Mouse (Mus musculus): Measurements from ENCODE around the gene Slc25a47. TPM values are rescaled to one million over a fixed set of nuclear protein-coding genes. Genes with fewer than 3 reads are reported as not detected.

Gene Slc25a47
- total and polyA plus RNA-seq, 3 experiments, result 3.0 to 5.3 (median 3.1) TPM

GRCm38 (mm10) chr12:108826958-108827535, 8.8 kb upstream of the Slc25a47 start:
- no peak for DNase-seq (ENCODE audit: extremely low read depth)
- Histone ChIP-seq H3K27me3 (replicated peaks) (no peaks in the 10 kb centered on the region), H3K9ac (ENCODE audit: insufficient read depth, low read depth) (no peak overlapping the region), H3K36me3 (replicated peaks in 1 of 2; ENCODE audit: control insufficient read depth in 1 of 2, insufficient read depth in 1 of 2, low read length in 1 of 2) (peaks cover 8 to 70% of the 10 kb centered on the region in 2 experiments), H3K4me3 (replicated peaks in 1 of 3; ENCODE audit: low read depth in 2 of 3, low read length in 2 of 3, poor library complexity in 1 of 3) (no peak overlapping the region), H3K27ac (ENCODE audit: insufficient read depth, low read depth) (no peak overlapping the region), H3K9me3 (replicated peaks; ENCODE audit: low read length) (peaks cover 3% of the 10 kb centered on the region), H3K4me2 (ENCODE audit: insufficient read depth, low read depth, poor library complexity, severe bottlenecking) (no peak overlapping the region), H3K79me2 (replicated peaks; ENCODE audit: control insufficient read depth, extremely low read depth, insufficient read depth, poor library complexity, severe bottlenecking) (no peaks in the 10 kb centered on the region), H3K4me1 (ENCODE audit: control insufficient read depth in 1 of 2, insufficient read depth in 2 of 2) (peaks cover 0 to 6% of the 10 kb centered on the region in 2 experiments; a peak in 1 of 4 replicates)
- dilution Hi-C loops (cut with MboI; ENCODE audit: extremely low pct_ligation_motif_present, extremely low pct_unique_long_range_greater_than_20kb, low sequenced_read_pairs), result no loop called here
- in situ Hi-C loops (cut with MboI; ENCODE audit: low pct_ligation_motif_present, low pct_unique_long_range_greater_than_20kb, low sequenced_read_pairs), result no loop called here
- TF ChIP-seq CHD1 (IDR thresholded peaks at IDR 0.05; ENCODE audit: low read depth, low read length) (no peak), RCOR1 (conservative IDR thresholded peaks at IDR 0.05; ENCODE audit: low read depth, low read length) (no peak), SIN3A (IDR thresholded peaks at IDR 0.05; ENCODE audit: low read length) (no peak), KAT2A (IDR thresholded peaks at IDR 0.05; ENCODE audit: insufficient replicate concordance, low read length) (no peak), USF1 (IDR thresholded peaks at IDR 0.05; ENCODE audit: low read depth, low read length) (no peak), ETS1 (conservative IDR thresholded peaks at IDR 0.05; ENCODE audit: low read depth, low read length) (no peak), JUN (IDR thresholded peaks at IDR 0.05; ENCODE audit: insufficient read depth, low read depth, low read length) (no peak), JUND (conservative IDR thresholded peaks at IDR 0.05; ENCODE audit: low read depth, low read length) (no peak), MYC (IDR thresholded peaks at IDR 0.05; ENCODE audit: low read depth, low read length) (no peak), TBP (conservative IDR thresholded peaks at IDR 0.05; ENCODE audit: low read depth, low read length) (no peak), MAZ (IDR thresholded peaks at IDR 0.05; ENCODE audit: low read depth, low read length) (no peak), TCF12 (IDR thresholded peaks at IDR 0.05; ENCODE audit: low read depth, low read length) (no peak), EP300 (IDR thresholded peaks at IDR 0.05; ENCODE audit: low read length) (no peak), CTCF (conservative IDR thresholded peaks at IDR 0.05 in 1 of 2, IDR thresholded peaks at IDR 0.05 in 1 of 2; ENCODE audit: low read depth in 2 of 2, low read length in 2 of 2) (no peak), E2F4 (IDR thresholded peaks at IDR 0.05; ENCODE audit: insufficient replicate concordance, low read depth, low read length) (no peak), SMC3 (IDR thresholded peaks at IDR 0.05; ENCODE audit: low read depth, low read length) (no peak), MEF2A (IDR thresholded peaks at IDR 0.05; ENCODE audit: borderline replicate concordance, low read depth, low read length) (no peak)

- Histone ChIP-seq H3K9ac (ENCODE audit: insufficient read depth, low read depth) (no peak overlapping the region), H3K27ac (ENCODE audit: insufficient read depth, low read depth) (no peak overlapping the region), H3K9me3 (replicated peaks; ENCODE audit: low read length) (peaks cover 3% of the 10 kb centered on the region), H3K27me3 (replicated peaks) (no peaks in the 10 kb centered on the region), H3K4me3 (replicated peaks in 1 of 3; ENCODE audit: low read depth in 2 of 3, low read length in 2 of 3, poor library complexity in 1 of 3) (no peak overlapping the region), H3K36me3 (replicated peaks in 1 of 2; ENCODE audit: control insufficient read depth in 1 of 2, insufficient read depth in 1 of 2, low read length in 1 of 2) (peaks cover 8 to 70% of the 10 kb centered on the region in 2 experiments), H3K79me2 (replicated peaks; ENCODE audit: control insufficient read depth, extremely low read depth, insufficient read depth, poor library complexity, severe bottlenecking) (no peaks in the 10 kb centered on the region), H3K4me2 (ENCODE audit: insufficient read depth, low read depth, poor library complexity, severe bottlenecking) (no peak overlapping the region), H3K4me1 (ENCODE audit: control insufficient read depth in 1 of 2, insufficient read depth in 2 of 2) (peaks cover 0 to 6% of the 10 kb centered on the region in 2 experiments; a peak in 1 of 4 replicates)
- TF ChIP-seq IRF4 (IDR thresholded peaks at IDR 0.05; ENCODE audit: low read depth, low read length) (no peak), HCFC1 (IDR thresholded peaks at IDR 0.05; ENCODE audit: low read depth, low read length) (no peak), TCF12 (IDR thresholded peaks at IDR 0.05; ENCODE audit: low read depth, low read length) (no peak), ELF1 (IDR thresholded peaks at IDR 0.05; ENCODE audit: low read depth, low read length) (no peak), BHLHE40 (IDR thresholded peaks at IDR 0.05; ENCODE audit: low read depth, low read length) (no peak), PAX5 (IDR thresholded peaks at IDR 0.05; ENCODE audit: low read length) (no peak), ZC3H11A (IDR thresholded peaks at IDR 0.05; ENCODE audit: low read depth, low read length) (no peak), JUND (conservative IDR thresholded peaks at IDR 0.05; ENCODE audit: low read depth, low read length) (no peak), POLR2A (IDR thresholded peaks at IDR 0.05; ENCODE audit: low read depth, low read length) (no peak), CTCF (conservative IDR thresholded peaks at IDR 0.05 in 1 of 2, IDR thresholded peaks at IDR 0.05 in 1 of 2; ENCODE audit: low read depth in 2 of 2, low read length in 2 of 2) (no peak), MEF2A (IDR thresholded peaks at IDR 0.05; ENCODE audit: borderline replicate concordance, low read depth, low read length) (no peak)
- no peak for DNase-seq (ENCODE audit: extremely low read depth)
- in situ Hi-C loops (cut with MboI; ENCODE audit: low pct_ligation_motif_present, low pct_unique_long_range_greater_than_20kb, low sequenced_read_pairs) (no loop called here), dilution Hi-C loops (cut with MboI; ENCODE audit: extremely low pct_ligation_motif_present, extremely low pct_unique_long_range_greater_than_20kb, low sequenced_read_pairs) (no loop called here)
Measured at GRCm38 (mm10) chr12:108827641-108828040, 8.2 kb upstream of the Slc25a47 start.
